Mouse (Mus musculus): ENCODE data around the gene Crtac1.

The Crtac1 gene

GRCm38 (mm10) chr19:42425208-42425607 is 6.4 kb downstream of the Crtac1 start:
- DNase-seq (ENCODE audit: low read depth, low spot score) = no peak

- no peak for DNase-seq (ENCODE audit: low read depth, low spot score)
These were observed 16.5 kb downstream of the Crtac1 start for GRCm38 (mm10) chr19:42415042-42415441.

- no peak for DNase-seq (ENCODE audit: low read depth, low spot score)
These were observed 21.7 kb downstream of the Crtac1 start for GRCm38 (mm10) chr19:42409856-42410255.

- DNase-seq (ENCODE audit: low read depth, low spot score) = no peak
These were observed 22.4 kb downstream of the Crtac1 start for GRCm38 (mm10) chr19:42409226-42409625.

- no peak for DNase-seq (ENCODE audit: low read depth, low spot score)
These were observed 27.2 kb downstream of the Crtac1 start for GRCm38 (mm10) chr19:42404364-42404763.

- no peak for DNase-seq (ENCODE audit: low read depth, low spot score)
These were observed 31.6 kb downstream of the Crtac1 start for GRCm38 (mm10) chr19:42399974-42400373.

- DNase-seq (ENCODE audit: low read depth, low spot score) = no peak
These were observed 34.3 kb downstream of the Crtac1 start for GRCm38 (mm10) chr19:42397281-42397680.

- no peak for DNase-seq (ENCODE audit: low read depth, low spot score)
These were observed 36.6 kb downstream of the Crtac1 start for GRCm38 (mm10) chr19:42394848-42395534.

GRCm38 (mm10) chr19:42393920-42394319 is 37.7 kb downstream of the Crtac1 start:
- no peak for DNase-seq (ENCODE audit: low read depth, low spot score)

GRCm38 (mm10) chr19:42392094-42392493 is 39.5 kb downstream of the Crtac1 start:
- no peak for DNase-seq (ENCODE audit: low read depth, low spot score)

- DNase-seq (ENCODE audit: low read depth, low spot score) = no peak
These were observed 42.0 kb downstream of the Crtac1 start for GRCm38 (mm10) chr19:42389574-42389973.

- DNase-seq (ENCODE audit: low read depth, low spot score) = no peak
These were observed 46.5 kb downstream of the Crtac1 start for GRCm38 (mm10) chr19:42384981-42385598.

- no peak for DNase-seq (ENCODE audit: low read depth, low spot score)
These were observed 50.6 kb downstream of the Crtac1 start for GRCm38 (mm10) chr19:42380981-42381373.

GRCm38 (mm10) chr19:42380321-42380980 is 51.1 kb downstream of the Crtac1 start:
- no peak for DNase-seq (ENCODE audit: low read depth, low spot score)

GRCm38 (mm10) chr19:42379798-42380197 is 51.8 kb downstream of the Crtac1 start:
- no peak for DNase-seq (ENCODE audit: low read depth, low spot score)

GRCm38 (mm10) chr19:42377206-42377605 is 54.4 kb downstream of the Crtac1 start:
- DNase-seq (ENCODE audit: low read depth, low spot score) = no peak

- no peak for DNase-seq (ENCODE audit: low read depth, low spot score)
These were observed 68.0 kb downstream of the Crtac1 start for GRCm38 (mm10) chr19:42363551-42363950.

- DNase-seq (ENCODE audit: low read depth, low spot score) = no peak
These were observed 73.2 kb downstream of the Crtac1 start for GRCm38 (mm10) chr19:42358406-42358805.

GRCm38 (mm10) chr19:42356854-42357253 is 74.7 kb downstream of the Crtac1 start:
- no peak for DNase-seq (ENCODE audit: low read depth, low spot score)

GRCm38 (mm10) chr19:42355476-42355875 is 76.1 kb downstream of the Crtac1 start:
- DNase-seq (ENCODE audit: low read depth, low spot score) = no peak

GRCm38 (mm10) chr19:42341183-42341582 is 90.4 kb downstream of the Crtac1 start:
- DNase-seq (ENCODE audit: low read depth, low spot score) = no peak

GRCm38 (mm10) chr19:42332081-42332736 is 99.4 kb downstream of the Crtac1 start:
- no peak for DNase-seq (ENCODE audit: low read depth, low spot score)
